In the genomic region with DNA sequence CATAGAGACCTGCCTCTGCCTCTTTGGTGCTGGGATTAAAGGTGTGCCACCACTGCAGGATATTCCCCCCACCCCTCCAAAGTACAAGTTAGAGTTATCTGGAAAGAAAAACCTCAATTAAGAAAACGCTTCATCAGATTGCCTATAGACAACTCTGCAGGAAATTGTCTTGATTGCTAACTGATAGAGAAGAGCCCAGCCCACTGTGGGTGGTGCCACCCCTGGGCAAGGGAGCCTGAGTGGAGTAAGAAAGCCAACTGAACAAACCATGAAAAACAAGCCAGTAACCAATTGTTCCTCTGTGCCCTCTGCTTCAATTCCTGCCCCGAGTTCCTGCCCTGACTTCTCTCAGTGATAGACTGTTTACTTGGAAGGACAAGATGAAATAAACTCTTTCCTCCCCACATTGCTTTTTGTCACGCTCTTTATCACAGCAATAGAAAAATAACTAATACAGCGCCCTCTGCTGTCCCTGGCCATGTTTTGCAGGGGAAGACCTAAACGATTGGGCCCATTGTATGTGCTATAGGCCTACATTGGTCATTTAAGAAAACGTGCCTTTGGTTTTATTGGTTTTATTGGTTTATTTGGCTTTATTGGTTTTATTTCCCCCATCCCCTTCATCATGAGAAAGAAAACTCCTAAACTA, we compare ENCODE assay signal across 12 mouse cellular contexts. TPM values are rescaled to one million over a fixed set of nuclear protein-coding genes. Genes with fewer than 3 reads are reported as not detected.
A peak's percentile ranks its signal among the peaks of the same experiment; 100 is the strongest.
DNase-seq lines count a peak whose midpoint lies in the region; ATAC-seq and TF ChIP-seq lines count a peak whose summit lies in the region.
"Had no signal": no experiment of that assay in that cellular context is flagged by ENCODE, and none has a peak within 500 bp of the region (broad histone marks: within the 10 kb centered on the region; RNA-seq: fewer than 3 reads in every experiment).

No protein-coding gene starts in this region.

- peak; percentile 6 for DNase-seq in embryo, embryonic 10 days (ENCODE audit: low spot score)
- no peak for DNase-seq in embryo, embryonic 9.5 days (ENCODE audit: extremely low spot score)
- DNase-seq in midbrain, postnatal 0 days (ENCODE audit: low spot score) = no peak
- DNase-seq in midbrain, embryonic 14.5 days = no peak
- peak; percentile 35 for DNase-seq in thymus, postnatal 25 days
- no peak for DNase-seq in gastrocnemius, adult 18-20 months (ENCODE audit: low spot score)
- no peak for DNase-seq in urinary bladder, postnatal 4 days (ENCODE audit: low spot score in 2 of 2)
- DNase-seq: adrenal gland, postnatal 36 days had no signal

- no peaks in the 10 kb centered on the region for H3K9me3 ChIP-seq in midbrain, postnatal 0 days (ENCODE audit: low read length)
- no peaks in the 10 kb centered on the region for H3K9me3 ChIP-seq in midbrain, embryonic 14.5 days (ENCODE audit: control insufficient read depth, low read length)
- H3K9me3 ChIP-seq: embryonic facial prominence, embryonic 12.5 days had no signal

- H3K27ac ChIP-seq in midbrain, postnatal 0 days (ENCODE audit: low read depth, low read length) = no peak overlapping the region
- H3K27ac ChIP-seq in midbrain, embryonic 14.5 days (replicated peaks; ENCODE audit: low read depth, low read length) = no peak overlapping the region
- no peak overlapping the region for H3K27ac ChIP-seq in cortical plate, adult 2 months (ENCODE audit: insufficient read depth, low read length)
- H3K27ac ChIP-seq: embryonic facial prominence, embryonic 12.5 days had no signal

- H3K9ac ChIP-seq in midbrain, postnatal 0 days (replicated peaks; ENCODE audit: low read length, poor library complexity, severe bottlenecking) = no peak overlapping the region
- H3K9ac ChIP-seq in midbrain, embryonic 14.5 days (replicated peaks; ENCODE audit: low read length) = no peak overlapping the region
- H3K9ac ChIP-seq: embryonic facial prominence, embryonic 12.5 days had no signal

- TF ChIP-seq CTCF in midbrain, postnatal 0 days (IDR thresholded peaks at IDR 0.05) = peak; percentile 43
- peak; percentile 23; the same call in 1 of the 2 replicates for TF ChIP-seq CTCF in cortical plate, adult 2 months (IDR thresholded peaks at IDR 0.05; ENCODE audit: extremely low read depth, insufficient read depth, low read length)

- H3K36me3 ChIP-seq in midbrain, postnatal 0 days (ENCODE audit: insufficient read depth, low read length) = no peaks in the 10 kb centered on the region
- no peaks in the 10 kb centered on the region for H3K36me3 ChIP-seq in midbrain, embryonic 14.5 days (ENCODE audit: control insufficient read depth, insufficient read depth, low read length)
- H3K36me3 ChIP-seq: embryonic facial prominence, embryonic 12.5 days had no signal

- no peak for TF ChIP-seq POLR2A in cortical plate, adult 2 months (IDR thresholded peaks at IDR 0.05; ENCODE audit: extremely low read depth, insufficient read depth, low read length)

- 56% methylated on average over 6 of the region's 6 CpGs for WGBS in midbrain, postnatal 0 days
- WGBS in midbrain, embryonic 14.5 days = 56% methylated on average over 6 of the region's 6 CpGs

- H3K27me3 ChIP-seq in midbrain, postnatal 0 days (ENCODE audit: insufficient read depth, low read length) = no peaks in the 10 kb centered on the region
- H3K27me3 ChIP-seq in midbrain, embryonic 14.5 days (ENCODE audit: control insufficient read depth, insufficient read depth, low read length) = no peaks in the 10 kb centered on the region
- H3K27me3 ChIP-seq: embryonic facial prominence, embryonic 12.5 days had no signal

- no peaks in the 10 kb centered on the region for H3K4me1 ChIP-seq in midbrain, postnatal 0 days (ENCODE audit: insufficient read depth, low read length)
- H3K4me1 ChIP-seq in midbrain, embryonic 14.5 days (ENCODE audit: control insufficient read depth, insufficient read depth, low read length) = no peaks in the 10 kb centered on the region
- no peaks in the 10 kb centered on the region for H3K4me1 ChIP-seq in cortical plate, adult 2 months (ENCODE audit: control insufficient read depth, insufficient read depth, low read length)
- H3K4me1 ChIP-seq: embryonic facial prominence, embryonic 12.5 days had no signal

- H3K4me2 ChIP-seq in midbrain, postnatal 0 days (ENCODE audit: low read depth, low read length, poor library complexity, severe bottlenecking) = no peak overlapping the region
- no peak overlapping the region for H3K4me2 ChIP-seq in midbrain, embryonic 14.5 days (ENCODE audit: low read length)
- H3K4me2 ChIP-seq: embryonic facial prominence, embryonic 12.5 days had no signal

- ATAC-seq in midbrain, postnatal 0 days (ENCODE audit: low FRiP score) = no peak
- no peak for ATAC-seq in midbrain, embryonic 14.5 days (ENCODE audit: low FRiP score, low TSS enrichment)
- ATAC-seq: hindbrain, embryonic 16.5 days had no signal

- no peak overlapping the region for H3K4me3 ChIP-seq in midbrain, postnatal 0 days (ENCODE audit: low read depth, low read length)
- no peak overlapping the region for H3K4me3 ChIP-seq in midbrain, embryonic 14.5 days (replicated peaks; ENCODE audit: low read depth, low read length)
- H3K4me3 ChIP-seq in cortical plate, adult 2 months (ENCODE audit: insufficient read depth, low read length) = no peak overlapping the region
- H3K4me3 ChIP-seq: embryonic facial prominence, embryonic 12.5 days had no signal

RNA-seq across cellular contexts. Expression of a gene that starts 17.4 kb away (rescaled TPM):
- not detected in 2 replicates for total RNA-seq in midbrain, postnatal 0 days (2014; rRNA removed)
- not detected in 2 replicates for polyA plus RNA-seq in midbrain, postnatal 0 days (2015; fragmentation: Nextera tagmentation; extraction: Ambion mirVana)
- polyA plus RNA-seq in midbrain, embryonic 14.5 days (2014; fragmentation: Nextera tagmentation; extraction: Ambion mirVana) = not detected in 2 replicates
- polyA plus RNA-seq in cortical plate, adult 2 months (2012; rRNA removed) = 0.90 and 1.4 TPM in 2 replicates
- not detected for total RNA-seq in gastrocnemius, adult 18-20 months (2021)
- polyA plus RNA-seq: embryonic facial prominence, embryonic 12.5 days; liver, embryonic 16.5 days had no signal

Comparison
In these comparisons a context has a peak if more than half of its experiments do, and no peak if none do; other contexts are left out.
1. DNase-seq: peak in embryo, embryonic 10 days (single experiment) and thymus, postnatal 25 days (single experiment); none in embryo, embryonic 9.5 days (single experiment), midbrain, postnatal 0 days (single experiment), midbrain, embryonic 14.5 days (single experiment), gastrocnemius, adult 18-20 months (single experiment) and urinary bladder, postnatal 4 days (0 of 2).